Mouse (Mus musculus) CD4-positive, CD25-positive, alpha-beta regulatory T cell, adult 4 months (primary cell): ENCODE data around the gene Srcin1. TPM values are rescaled to one million over a fixed set of nuclear protein-coding genes. Genes with fewer than 3 reads are reported as not detected.

Experiments
- ATAC-seq: one replicate; pipeline ENCODE4 v1.8.0; 2017
- polyA plus RNA-seq, 2 experiments: library from polyadenylated mRNA; unstranded; fragments of 100-300 nt; shearing (Covaris generic); gene quantifications; one replicate each; pipeline ENCODE4 v1.2.1; 2017

The Srcin1 gene
- polyA plus RNA-seq, 2 experiments from 2014 or later: not detected

- ATAC-seq: no peak
Observed at GRCm38 (mm10) chr11:97461307-97461820, 114.6 kb downstream of the Srcin1 start.

Other genes starting within 250 kb of the Srcin1 start
- gene Gpr179, start 224.1 kb downstream of the Srcin1 start, polyA plus RNA-seq: under 1 TPM; 0.16 to 0.30 TPM
- gene Socs7, start 213.6 kb downstream of the Srcin1 start, polyA plus RNA-seq: 1 to 10 TPM; 7.6 to 8.4 TPM
- gene Arhgap23, start 160.7 kb downstream of the Srcin1 start, polyA plus RNA-seq: not detected
- gene 4933428G20Rik, start 75.8 kb downstream of the Srcin1 start, polyA plus RNA-seq: not detected
- under 1 TPM; 0.43 to 0.78 TPM for gene Epop, start 53.5 kb upstream of the Srcin1 start, polyA plus RNA-seq
- gene Mllt6, start 87.2 kb upstream of the Srcin1 start, polyA plus RNA-seq: 10 to 100 TPM in 1 of 2 experiments, 1 to 10 TPM in 1; 8.0 to 14.1 TPM
- gene Cisd3, start 109.6 kb upstream of the Srcin1 start, polyA plus RNA-seq: 10 to 100 TPM; 63.5 to 80.3 TPM
- gene Pcgf2, start 124.3 kb upstream of the Srcin1 start, polyA plus RNA-seq: 1 to 10 TPM; 2.9 to 4.6 TPM
- gene Psmb3, start 127.2 kb upstream of the Srcin1 start, polyA plus RNA-seq: 100 to 1,000 TPM; 453 to 558 TPM
- 1 to 10 TPM; 1.4 to 2.2 TPM for gene Pip4k2b, start 168.5 kb upstream of the Srcin1 start, polyA plus RNA-seq
- 10 to 100 TPM; 25.2 to 33.8 TPM for gene Cwc25, start 190.4 kb upstream of the Srcin1 start, polyA plus RNA-seq
- not detected for gene 1700001P01Rik, start 199.7 kb upstream of the Srcin1 start, polyA plus RNA-seq
- 1,000 to 10,000 TPM in 1 of 2 experiments, 100 to 1,000 TPM in 1; 884 to 1,093 TPM for gene Rpl23, start 206.3 kb upstream of the Srcin1 start, polyA plus RNA-seq
- gene Lasp1, start 222.8 kb upstream of the Srcin1 start, polyA plus RNA-seq: 10 to 100 TPM; 46.4 to 49.9 TPM